Mouse (Mus musculus) limb, embryonic 14.5 days (tissue): Measurements from ENCODE around the gene Tm2d3. TPM values are rescaled to one million over a fixed set of nuclear protein-coding genes. Genes with fewer than 3 reads are reported as not detected.

ENCODE experiments used
- ATAC-seq: fragments of 200-750 bp; cut with Nextera tagmentation; 2 replicates; pipeline ENCODE4 v1.8.0; 2017; ENCODE audit warnings: low read depth, moderate number of reproducible peaks, moderate TSS enrichment; ENCODE audit not compliant: low FRiP score
- DNase-seq: peaks from one replicate; pipeline ENCODE4 v3.0.0-alpha.2; 2015; ENCODE audit warnings: low spot score
- H3K27ac ChIP-seq: fragments of 300-500 bp; sonication (generic); replicated peaks from 2 replicates; pipeline ENCODE4 v1.5.1; 2014; ENCODE audit warnings: low read depth, mild to moderate bottlenecking, low read length, moderate library complexity, mixed read lengths
- H3K27me3 ChIP-seq: fragments of 300-500 bp; sonication (generic); 2 replicates; pipeline ENCODE4 v1.6.1; 2014; ENCODE audit warnings: low read length, mixed read lengths; ENCODE audit not compliant: control insufficient read depth, insufficient read depth
- H3K36me3 ChIP-seq: fragments of 300-500 bp; sonication (generic); 2 replicates; pipeline ENCODE4 v1.6.1; 2014; ENCODE audit warnings: mild to moderate bottlenecking, low read length, moderate library complexity, mixed read lengths; ENCODE audit not compliant: control insufficient read depth, insufficient read depth
- H3K4me1 ChIP-seq: fragments of 300-500 bp; sonication (generic); 2 replicates; pipeline ENCODE4 v1.6.1; 2014; ENCODE audit warnings: antibody characterized with exemption, low read length, mixed read lengths; ENCODE audit not compliant: control insufficient read depth, insufficient read depth
- H3K4me2 ChIP-seq: fragments of 300-500 bp; sonication (generic); replicated peaks from 2 replicates; pipeline ENCODE4 v1.6.1; 2014; ENCODE audit warnings: low read depth, mild to moderate bottlenecking, low read length, moderate library complexity; ENCODE audit not compliant: severe bottlenecking
- H3K4me3 ChIP-seq: fragments of 300-500 bp; sonication (generic); replicated peaks from 2 replicates; pipeline ENCODE4 v1.5.1; 2014; ENCODE audit warnings: low read length
- H3K9ac ChIP-seq: fragments of 300-500 bp; sonication (generic); 2 replicates; pipeline ENCODE4 v1.6.1; 2014; ENCODE audit warnings: mild to moderate bottlenecking, low read depth, low read length, moderate library complexity; ENCODE audit not compliant: severe bottlenecking
- H3K9me3 ChIP-seq: fragments of 300-500 bp; sonication (generic); 2 replicates; pipeline ENCODE4 v1.6.1; 2016; ENCODE audit warnings: low read length; ENCODE audit not compliant: control insufficient read depth
- POLR2A ChIP-seq: fragments of 200-500 bp; IDR thresholded peaks from 2 replicates; pipeline ENCODE4 v1.8.0; 2012; ENCODE audit warnings: inconsistent platforms, mild to moderate bottlenecking, moderate library complexity, borderline replicate concordance; ENCODE audit not compliant: insufficient read depth, insufficient read length; ENCODE audit errors: extremely low read depth
- WGBS: fragments of 180-500 bp; shearing (Covaris S2); extraction: QIAGEN DNeasy Blood & Tissue Kit; methylation state at CpG from one replicate; pipeline ENCODE4 v1.1.7; 2014; 5-methylcytosine and 5-hydroxymethylcytosine counted together
- polyA plus RNA-seq, 2 experiments: library from polyadenylated mRNA; depleted of rRNA in 1 of 2; stranded (reverse) in 1 of 2; unstranded in 1 of 2; fragments of >200 nt; fragmentation: Nextera tagmentation in 1 of 2; extraction: Ambion mirVana in 1 of 2; gene quantifications; 2 replicates each; pipeline versions ENCODE4 v1.2.1 to v1.2.3; 2012 to 2014

The Tm2d3 gene
- polyA plus RNA-seq (2012; rRNA removed) (119 and 163 TPM in 2 replicates), polyA plus RNA-seq (2014; fragmentation: Nextera tagmentation; extraction: Ambion mirVana) (92.9 and 93.5 TPM in 2 replicates)

DNA sequence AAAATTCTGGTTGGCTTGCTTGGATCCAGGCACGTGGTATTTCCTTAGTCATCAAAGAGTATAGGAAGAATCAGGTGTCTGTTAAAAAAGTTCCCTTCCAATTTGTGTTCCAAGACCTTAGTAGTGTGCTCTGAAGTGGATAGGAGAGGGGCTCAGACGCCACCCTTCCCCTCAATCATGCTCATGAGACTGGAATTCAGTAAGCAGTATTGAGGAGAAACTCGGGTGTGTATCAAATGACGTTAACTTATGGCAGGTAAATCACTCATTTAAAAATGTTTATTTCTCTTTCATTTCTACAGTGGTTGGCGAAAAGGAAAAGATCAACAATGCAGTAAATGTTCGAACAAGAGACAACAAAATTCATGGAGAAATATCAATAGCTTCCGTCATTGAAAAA is at the start of gene Tm2d3:
TSS of gene Tm2d3 (plus strand) at position 301 of the 400 bp plus-strand sequence.
- Histone ChIP-seq H3K27me3 (no peaks in the 10 kb centered on the region), H3K4me3 (no peak within 1 kb of the TSS), H3K9ac (no peak within 1 kb of the TSS), H3K4me1 (peaks cover 10% of the 10 kb centered on the region), H3K36me3 (peaks cover 3% of the 10 kb centered on the region; the same call in 1 of the 2 replicates), H3K27ac (no peak within 1 kb of the TSS), H3K4me2 (no peak within 1 kb of the TSS), H3K9me3 (no peaks in the 10 kb centered on the region)
- no peak for ATAC-seq
- TF ChIP-seq POLR2A = no peak
- 85% methylated on average over 7 of the region's 7 CpGs for WGBS
- no peak for DNase-seq

GRCm38 (mm10) chr7:65642371-65643304 is 48.3 kb upstream of the Tm2d3 start:
- Histone ChIP-seq H3K9ac (no peak overlapping the region), H3K36me3 (no peaks in the 10 kb centered on the region), H3K27me3 (no peaks in the 10 kb centered on the region), H3K4me3 (no peak overlapping the region), H3K4me2 (no peak overlapping the region), H3K27ac (no peak overlapping the region), H3K9me3 (no peaks in the 10 kb centered on the region), H3K4me1 (0 out of 2 replicates have a peak, but pooled peaks cover 3% of the 10 kb centered on the region)
- no peak for ATAC-seq
- 72% methylated on average over 6 of the region's 6 CpGs for WGBS
- DNase-seq = no peak
- TF ChIP-seq POLR2A = no peak

- DNase-seq (no peak), ATAC-seq (no peak)
- Histone ChIP-seq H3K4me2 (peak overlapping the region; percentile 76), H3K36me3 (no peaks in the 10 kb centered on the region; the same call in 1 of the 2 replicates), H3K27ac (no peak overlapping the region), H3K4me1 (0 out of 2 replicates have a peak, but pooled peaks cover 3% of the 10 kb centered on the region), H3K9me3 (no peaks in the 10 kb centered on the region), H3K4me3 (peak overlapping the region; percentile 72), H3K27me3 (no peaks in the 10 kb centered on the region), H3K9ac (no peak overlapping the region)
- WGBS = 32% methylated on average over 6 of the region's 6 CpGs
- no peak for TF ChIP-seq POLR2A
Observed at GRCm38 (mm10) chr7:65643861-65644421, 47.0 kb upstream of the Tm2d3 start.

GRCm38 (mm10) chr7:65644643-65645351 is 46.2 kb upstream of the Tm2d3 start, which contains the start of gene Tarsl2:
Gene Tarsl2, plus strand, starts transcription at chr7:65644898.
- 0 out of 2 replicates have a peak, but pooled peaks cover 6% of the 10 kb centered on the region for H3K9me3 ChIP-seq
- peak within 1 kb of the TSS; percentile 43; the same call in 1 of the 2 replicates for H3K27ac ChIP-seq
- peak within 1 kb of the TSS; percentile 76 for H3K4me2 ChIP-seq
- WGBS = under 1% methylated on average over 33 of the region's 64 CpGs
- H3K27me3 ChIP-seq = no peaks in the 10 kb centered on the region
- H3K4me1 ChIP-seq = 0 out of 2 replicates have a peak, but pooled peaks cover 3% of the 10 kb centered on the region
- 0 out of 2 replicates have a peak, but pooled peaks have one; percentile 33 for TF ChIP-seq POLR2A
- H3K4me3 ChIP-seq = peak within 1 kb of the TSS; percentile 72
- peak within 1 kb of the TSS; percentile 66 for H3K9ac ChIP-seq
- DNase-seq (peak; percentile 87), ATAC-seq (peak; percentile 93)
- no peaks in the 10 kb centered on the region; the same call in 1 of the 2 replicates for H3K36me3 ChIP-seq

- H3K27me3 ChIP-seq = no peaks in the 10 kb centered on the region
- DNase-seq (no peak), ATAC-seq (no peak)
- no peak overlapping the region for H3K27ac ChIP-seq
- no peak overlapping the region for H3K9ac ChIP-seq
- H3K36me3 ChIP-seq = no peaks in the 10 kb centered on the region; the same call in 1 of the 2 replicates
- 0 out of 2 replicates have a peak, but pooled peaks cover 6% of the 10 kb centered on the region for H3K9me3 ChIP-seq
- 83% methylated on average over 8 of the region's 8 CpGs for WGBS
- H3K4me1 ChIP-seq = 0 out of 2 replicates have a peak, but pooled peaks cover 3% of the 10 kb centered on the region
- no peak for TF ChIP-seq POLR2A
- no peak overlapping the region for H3K4me3 ChIP-seq
- H3K4me2 ChIP-seq = no peak overlapping the region
Observed at GRCm38 (mm10) chr7:65645996-65646395, 45.0 kb upstream of the Tm2d3 start.
